ENCODE assay signal across 8 mouse cellular contexts in genomic region chr3:127948898-127949620, GRCm38 (mm10). TPM values are rescaled to one million over a fixed set of nuclear protein-coding genes. Genes with fewer than 3 reads are reported as not detected.
DNase-seq lines count a peak whose midpoint lies in the region; ATAC-seq and TF ChIP-seq lines count a peak whose summit lies in the region.
"Had no signal": no experiment of that assay in that cellular context is flagged by ENCODE, and none has a peak within 500 bp of the region (broad histone marks: within the 10 kb centered on the region; RNA-seq: fewer than 3 reads in every experiment).

No protein-coding gene starts in this region.

- no peak overlapping the region for H3K27ac ChIP-seq in lung, embryonic 14.5 days (ENCODE audit: low read depth)
- H3K27ac ChIP-seq: heart, embryonic 13.5 days had no signal

- no peaks in the 10 kb centered on the region for H3K36me3 ChIP-seq in lung, embryonic 14.5 days (ENCODE audit: insufficient read depth)
- H3K36me3 ChIP-seq: heart, embryonic 13.5 days had no signal

- H3K9ac ChIP-seq in lung, embryonic 14.5 days: no peak overlapping the region
- H3K9ac ChIP-seq: heart, embryonic 13.5 days had no signal

- H3K4me1 ChIP-seq in lung, embryonic 14.5 days (ENCODE audit: insufficient read depth): no peaks in the 10 kb centered on the region

- no peak overlapping the region for H3K4me3 ChIP-seq in lung, embryonic 14.5 days (ENCODE audit: low read depth, low read length)
- H3K4me3 ChIP-seq: heart, embryonic 13.5 days had no signal

- H3K9me3 ChIP-seq in lung, embryonic 14.5 days (ENCODE audit: low read depth, low read length): no peaks in the 10 kb centered on the region
- H3K9me3 ChIP-seq: heart, embryonic 13.5 days had no signal

- no peaks in the 10 kb centered on the region for H3K27me3 ChIP-seq in lung, embryonic 14.5 days (ENCODE audit: insufficient read depth, low read length)

- DNase-seq in A20 (ENCODE audit: low read depth, low spot score): peak; percentile 62
- DNase-seq in cerebellum, adult 18-20 months: peak; percentile 46 to 59
- peak; percentile 59 to 66 for DNase-seq in kidney, postnatal 36 days
- peak; percentile 90 for DNase-seq in lung, embryonic 14.5 days
- DNase-seq in retina, postnatal 7 days (ENCODE audit: low read depth, low spot score): peak; percentile 76

- ATAC-seq in CD4-positive, CD25-positive, alpha-beta regulatory T cell, adult 4 months: peak; percentile 96
- ATAC-seq in frontal cortex, adult (ENCODE audit: low TSS enrichment): peak; percentile 68
- 0 out of 2 replicates have a peak, but pooled peaks have one; percentile 24 for ATAC-seq in lung, embryonic 14.5 days (ENCODE audit: insufficient read depth)

- WGBS in lung, embryonic 14.5 days: 40% methylated on average over 6 of the region's 6 CpGs

- peak; percentile 75 for TF ChIP-seq CTCF in lung, embryonic 14.5 days (IDR thresholded peaks at IDR 0.05; ENCODE audit: low read depth)

- no peak overlapping the region for H3K4me2 ChIP-seq in lung, embryonic 14.5 days
- H3K4me2 ChIP-seq: heart, embryonic 13.5 days had no signal

RNA-seq across cellular contexts. Expression of gene Fam241a, which starts 52.9 kb away (rescaled TPM):
- 1 to 10 TPM; 6.3 to 7.5 TPM for polyA plus RNA-seq in CD4-positive, CD25-positive, alpha-beta regulatory T cell, adult 4 months (2017; shearing (Covaris generic))
- 6.6 and 6.9 TPM in 2 replicates for polyA plus RNA-seq in lung, embryonic 14.5 days (2014; fragmentation: Nextera tagmentation; extraction: Ambion mirVana)

Comparison
In these comparisons a context has a peak if more than half of its experiments do, and no peak if none do; other contexts are left out.
1. ATAC-seq: peak in every context shown above with its lines; median percentile 96 in CD4-positive, CD25-positive, alpha-beta regulatory T cell, adult 4 months; 68 in frontal cortex, adult; 24 in lung, embryonic 14.5 days.